Mouse (Mus musculus) thymus, adult 2 months (tissue): ENCODE results near the gene Slco2a1. TPM values are rescaled to one million over a fixed set of nuclear protein-coding genes. Genes with fewer than 3 reads are reported as not detected.
A peak's percentile ranks its signal among the peaks of the same experiment; 100 is the strongest.

Source experiments
- DNase-seq: peaks from one replicate; pipeline ENCODE4 v3.0.0; 2021
- H3K27ac ChIP-seq: fragments of 200-500 bp; 2 replicates; pipeline ENCODE4 v1.5.1; 2012; ENCODE audit warnings: low read length, control low read depth; ENCODE audit not compliant: control insufficient read depth, insufficient read depth
- H3K27me3 ChIP-seq: fragments of 200-500 bp; 2 replicates; pipeline ENCODE4 v1.6.1; 2012; ENCODE audit warnings: mild to moderate bottlenecking, low read length, moderate library complexity, mixed read lengths; ENCODE audit not compliant: control insufficient read depth, insufficient read depth
- H3K36me3 ChIP-seq: fragments of 200-500 bp; 2 replicates; pipeline ENCODE4 v1.6.1; 2012; ENCODE audit warnings: mild to moderate bottlenecking, low read length, moderate library complexity; ENCODE audit not compliant: control insufficient read depth, insufficient read depth
- H3K4me1 ChIP-seq: fragments of 200-500 bp; replicated peaks from 2 replicates; pipeline ENCODE4 v1.6.1; 2012; ENCODE audit warnings: low read length; ENCODE audit not compliant: control insufficient read depth, insufficient read depth
- H3K4me3 ChIP-seq: fragments of 200-500 bp; 2 replicates; pipeline ENCODE4 v1.5.1; 2012; ENCODE audit warnings: mild to moderate bottlenecking, low read length, control low read depth, moderate library complexity; ENCODE audit not compliant: control insufficient read depth, insufficient read depth
- CTCF ChIP-seq: fragments of 200-500 bp; IDR thresholded peaks from 2 replicates; pipeline ENCODE4 v1.5.1; 2012; ENCODE audit warnings: mild to moderate bottlenecking, control low read depth, low read length, moderate library complexity, borderline replicate concordance; ENCODE audit not compliant: control insufficient read depth, poor library complexity, insufficient read depth; ENCODE audit errors: extremely low read depth
- POLR2A ChIP-seq: fragments of 200-500 bp; IDR thresholded peaks from 2 replicates; pipeline ENCODE4 v1.6.1; 2012; ENCODE audit warnings: mild to moderate bottlenecking, low read length, control low read depth, moderate library complexity; ENCODE audit not compliant: control insufficient read depth, poor library complexity, insufficient read depth; ENCODE audit errors: extremely low read depth
- WGBS: fragments of 180-500 bp; shearing (Covaris S2); methylation state at CpG from one replicate; pipeline ENCODE4 v1.1.7; 2018; 5-methylcytosine and 5-hydroxymethylcytosine counted together
- polyA plus RNA-seq: library from polyadenylated mRNA; depleted of rRNA; stranded (reverse); fragments of >200 nt; gene quantifications from 2 replicates; pipeline ENCODE4 v1.2.3, GENCODE M21; 2012

The Slco2a1 gene
- polyA plus RNA-seq, 1 experiment: 30.5 TPM

DNA sequence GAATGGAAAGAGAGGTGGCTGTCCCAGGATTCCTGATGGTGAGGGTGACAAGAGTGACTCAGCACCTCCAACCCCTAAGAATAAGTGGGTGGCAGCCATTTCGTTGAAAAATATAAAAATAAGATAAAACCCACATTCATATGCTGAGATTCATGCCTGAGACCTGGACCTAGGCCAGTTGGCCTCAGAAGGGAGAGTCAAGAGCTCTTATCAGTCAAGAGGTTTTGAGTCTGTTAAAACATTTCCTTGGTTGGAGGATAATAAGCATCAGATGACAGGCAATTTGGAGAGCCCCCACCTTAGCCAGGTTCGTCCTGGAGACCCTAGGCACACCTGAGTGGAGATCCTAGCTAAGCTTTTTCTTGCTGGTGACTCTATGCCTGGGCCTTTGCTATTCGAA lies 21.6 kb downstream of the Slco2a1 start:
- H3K4me3 ChIP-seq: no peak overlapping the region
- no peak for DNase-seq
- H3K27me3 ChIP-seq: peaks cover 5% of the 10 kb centered on the region; the same call in 1 of the 2 replicates
- TF ChIP-seq CTCF (no peak), POLR2A (no peak)
- H3K36me3 ChIP-seq: no peaks in the 10 kb centered on the region
- no peak overlapping the region for H3K27ac ChIP-seq
- WGBS: 71% methylated on average over 3 of the region's 3 CpGs
- no peaks in the 10 kb centered on the region for H3K4me1 ChIP-seq

DNA sequence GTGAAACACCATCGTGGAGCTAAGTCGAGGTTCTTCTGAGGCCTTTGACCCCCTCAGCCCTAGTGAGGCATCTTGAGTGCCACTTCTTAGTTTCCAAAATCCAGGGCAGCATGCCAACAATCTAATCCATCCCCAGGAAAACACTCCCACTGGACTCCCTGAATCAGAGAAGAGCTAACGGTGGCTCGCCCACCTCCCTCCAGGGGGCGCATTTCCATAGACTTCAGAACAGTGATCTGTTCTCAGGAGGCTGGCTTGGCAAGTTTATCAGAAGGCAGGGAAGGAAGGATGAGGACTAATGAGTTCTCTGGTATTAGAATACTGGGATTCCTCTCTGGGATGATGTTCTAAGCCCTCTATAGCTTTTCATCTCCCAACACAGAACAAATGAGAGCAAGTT lies 24.9 kb downstream of the Slco2a1 start:
- H3K4me3 ChIP-seq: no peak overlapping the region
- DNase-seq: peak; percentile 19
- H3K4me1 ChIP-seq: no peaks in the 10 kb centered on the region
- H3K27me3 ChIP-seq: no peaks in the 10 kb centered on the region
- TF ChIP-seq POLR2A (no peak), CTCF (peak; percentile 18; the same call in 1 of the 2 replicates)
- H3K36me3 ChIP-seq: no peaks in the 10 kb centered on the region
- no peak overlapping the region for H3K27ac ChIP-seq
- WGBS: 18% methylated on average over 5 of the region's 5 CpGs

DNA sequence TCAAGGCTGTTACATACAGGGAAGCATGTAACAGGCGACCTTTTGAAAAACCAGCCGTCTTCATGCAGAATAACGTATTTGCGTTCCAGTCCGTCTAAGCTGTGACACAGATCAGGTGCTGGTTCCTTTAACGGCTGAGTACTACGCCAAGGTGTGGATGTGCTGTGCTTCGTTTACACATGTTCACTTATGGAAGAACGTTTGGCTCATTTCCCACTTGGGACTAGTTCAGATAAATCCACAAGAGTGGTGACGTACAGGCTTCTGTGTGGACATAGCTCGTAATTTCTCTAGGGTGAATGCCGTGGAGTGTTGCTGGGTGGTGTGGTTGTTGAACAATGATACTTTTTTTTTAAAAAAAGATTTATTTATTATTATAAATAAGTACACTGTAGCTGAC lies 26.2 kb downstream of the Slco2a1 start:
- H3K27me3 ChIP-seq: no peaks in the 10 kb centered on the region
- H3K27ac ChIP-seq: no peak overlapping the region
- H3K4me1 ChIP-seq: no peaks in the 10 kb centered on the region
- no peak for TF ChIP-seq CTCF
- TF ChIP-seq POLR2A: no peak
- no peaks in the 10 kb centered on the region for H3K36me3 ChIP-seq
- WGBS: 88% methylated on average over 12 of the region's 12 CpGs
- no peak overlapping the region for H3K4me3 ChIP-seq
- no peak for DNase-seq

DNA sequence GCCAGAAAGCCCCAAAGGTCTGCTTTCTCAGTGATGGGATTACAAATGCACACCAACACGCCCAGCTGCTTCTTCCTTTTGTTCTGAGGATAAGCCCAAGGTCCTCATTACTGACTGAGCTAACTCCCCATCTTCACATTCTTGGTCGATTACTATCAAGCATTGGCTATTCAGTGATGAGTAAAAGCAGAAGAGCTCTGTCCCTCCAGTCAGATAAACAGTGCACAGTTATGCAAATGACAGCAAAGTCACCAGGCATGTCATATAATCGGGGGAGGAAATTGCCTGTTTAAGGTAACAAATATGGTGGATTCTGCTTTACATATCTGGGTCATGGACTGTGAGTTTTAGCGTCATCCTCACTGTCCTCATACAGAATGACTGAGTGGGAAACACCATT lies 35.6 kb downstream of the Slco2a1 start:
- no peaks in the 10 kb centered on the region for H3K27me3 ChIP-seq
- DNase-seq: no peak
- WGBS: 91% methylated on average over 4 of the region's 4 CpGs
- H3K4me3 ChIP-seq: no peak overlapping the region
- TF ChIP-seq POLR2A (no peak), CTCF (no peak)
- H3K4me1 ChIP-seq: no peaks in the 10 kb centered on the region
- H3K36me3 ChIP-seq: no peaks in the 10 kb centered on the region
- no peak overlapping the region for H3K27ac ChIP-seq

DNA sequence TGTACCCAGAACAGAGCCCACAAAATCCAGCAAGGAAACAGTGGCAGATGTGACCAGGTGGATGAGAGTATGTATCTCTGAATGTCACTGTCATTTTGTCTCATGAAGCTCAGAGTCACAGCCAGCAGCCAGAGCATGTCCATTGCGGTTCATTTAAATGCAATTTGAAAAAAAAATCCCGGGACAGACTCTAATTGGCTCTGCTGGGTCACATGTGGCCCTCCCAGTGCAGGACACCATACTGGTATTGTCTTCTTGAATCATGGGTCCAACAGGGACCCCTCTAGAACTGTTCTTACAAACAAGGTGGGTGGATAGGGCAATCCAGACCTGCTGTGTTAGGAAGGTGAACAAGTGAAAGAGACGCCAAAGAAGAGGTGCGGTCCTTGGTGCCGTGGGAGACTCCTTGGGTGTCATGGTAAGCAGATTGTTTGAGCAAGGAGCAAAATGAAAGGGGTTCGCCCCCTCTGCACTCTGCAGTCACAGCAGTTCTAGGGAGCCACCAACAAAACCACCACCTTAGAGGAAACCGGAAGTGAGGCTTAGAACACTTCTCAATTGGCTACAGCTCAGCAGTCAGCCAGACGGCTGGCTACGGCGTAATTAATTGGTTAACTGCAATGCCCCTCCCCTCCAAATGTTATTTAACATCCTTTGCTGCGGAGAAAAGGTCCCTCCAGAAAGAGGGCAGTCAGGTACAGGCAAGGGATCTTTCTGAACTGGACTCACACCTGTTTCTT lies 38.8 kb downstream of the Slco2a1 start:
- Histone ChIP-seq H3K4me3 (no peak overlapping the region), H3K4me1 (no peaks in the 10 kb centered on the region), H3K36me3 (no peaks in the 10 kb centered on the region), H3K27ac (no peak overlapping the region), H3K27me3 (no peaks in the 10 kb centered on the region)
- DNase-seq: no peak
- 66% methylated on average over 11 of the region's 11 CpGs for WGBS
- TF ChIP-seq POLR2A (no peak), CTCF (no peak)

DNA sequence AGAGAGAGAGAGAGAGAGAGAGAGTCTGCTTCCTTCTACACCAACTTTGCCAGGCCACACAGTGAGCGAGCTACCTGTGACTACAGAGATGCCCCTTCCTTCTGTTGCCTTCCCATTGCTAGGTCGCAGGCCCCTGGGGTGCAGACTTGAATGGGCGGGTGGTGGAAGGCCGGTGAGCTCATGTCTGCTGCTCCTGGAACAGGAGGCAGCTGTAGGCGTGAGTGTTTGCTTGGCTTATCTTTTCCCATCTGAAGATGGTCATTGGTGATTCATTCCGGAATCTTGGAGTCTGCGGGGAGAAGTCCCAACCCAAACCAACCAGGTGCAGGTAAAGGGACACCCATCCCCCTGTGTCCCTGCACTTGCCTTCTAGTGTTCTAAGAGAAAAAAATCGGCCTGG lies 40.5 kb downstream of the Slco2a1 start:
- no peaks in the 10 kb centered on the region for H3K4me1 ChIP-seq
- H3K27ac ChIP-seq: no peak overlapping the region
- no peaks in the 10 kb centered on the region for H3K36me3 ChIP-seq
- TF ChIP-seq CTCF (no peak), POLR2A (no peak)
- no peak for DNase-seq
- H3K27me3 ChIP-seq: no peaks in the 10 kb centered on the region
- no peak overlapping the region for H3K4me3 ChIP-seq
- 86% methylated on average over 8 of the region's 8 CpGs for WGBS

DNA sequence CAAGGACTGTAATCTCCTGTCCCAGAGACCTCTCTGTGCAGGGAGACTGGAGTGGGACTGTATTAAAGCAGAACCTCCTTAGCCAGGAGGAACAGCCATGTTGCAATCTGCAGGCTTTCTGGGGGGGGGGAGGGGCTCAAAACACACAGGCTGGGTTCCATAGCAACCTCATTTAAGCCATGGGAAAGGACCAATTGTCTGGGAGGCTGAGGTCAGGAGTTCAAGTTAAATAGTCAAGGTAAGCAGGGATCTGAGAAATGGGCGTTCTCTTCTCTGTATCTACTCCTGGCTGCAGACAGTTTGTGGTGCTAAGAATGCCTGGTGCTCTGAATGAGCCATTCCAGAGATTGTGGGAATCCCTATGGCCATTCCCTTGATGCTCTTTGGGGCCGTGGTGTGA lies 41.5 kb downstream of the Slco2a1 start:
- 86% methylated on average over 2 of the region's 2 CpGs for WGBS
- Histone ChIP-seq H3K4me1 (no peaks in the 10 kb centered on the region), H3K36me3 (no peaks in the 10 kb centered on the region), H3K4me3 (no peak overlapping the region), H3K27ac (no peak overlapping the region), H3K27me3 (no peaks in the 10 kb centered on the region)
- no peak for DNase-seq
- TF ChIP-seq CTCF: no peak
- TF ChIP-seq POLR2A: no peak
